Mouse (Mus musculus) gastrocnemius, adult 2 months (tissue): ENCODE measurements at regions not wholly inside any gene's neighbourhood (a gene's known extent, or its start where the extent isn't known, plus 50 kb on each side); places are given as distances from the start of the nearest gene placed in this dataset.

Source experiments
- DNase-seq: peaks from one replicate; pipeline ENCODE4 v3.0.0; 2022
- H3K27ac ChIP-seq: fragments of 200-600 bp; 2 replicates; pipeline ENCODE4 v1.8.1; 2022; ENCODE audit warnings: mild to moderate bottlenecking
- H3K4me3 ChIP-seq: fragments of 200-600 bp; 2 replicates; pipeline ENCODE4 v1.8.1; 2022; ENCODE audit warnings: mild to moderate bottlenecking, moderate library complexity
- CTCF ChIP-seq: fragments of 200-600 bp; IDR thresholded peaks from 2 replicates; pipeline ENCODE4 v1.8.1; 2022; ENCODE audit warnings: antibody characterized with exemption, mild to moderate bottlenecking, moderate library complexity
- intact Hi-C: fragments of 180-260 bp; cut with DNase I; formaldehyde crosslinking; loops from one replicate; pipeline ENCODE4 v1.15.1; 2025

- no peak for DNase-seq
- intact Hi-C loops, result no loop called here
- Histone ChIP-seq H3K27ac (no peak overlapping the region), H3K4me3 (no peak overlapping the region)
- no peak for TF ChIP-seq CTCF
These were observed 124.3 kb downstream of the Btc start for GRCm38 (mm10) chr5:91278466-91278865.

- intact Hi-C loops, result no loop called here
- no peak for TF ChIP-seq CTCF
- H3K27ac ChIP-seq, result no peak overlapping the region
These were observed 123.3 kb downstream of the Btc start for GRCm38 (mm10) chr5:91279464-91279863.

GRCm38 (mm10) chr5:91282969-91283368, 119.8 kb downstream of the Btc start:
- intact Hi-C loops, result no loop called here
- no peak for TF ChIP-seq CTCF
- Histone ChIP-seq H3K4me3 (no peak overlapping the region), H3K27ac (no peak overlapping the region)
- no peak for DNase-seq

More at GRCm38 (mm10) chr5:91279464-91279863, 123.3 kb downstream of the Btc start:
- H3K4me3 ChIP-seq, result no peak overlapping the region
- no peak for DNase-seq

- Histone ChIP-seq H3K4me3 (no peak overlapping the region), H3K27ac (no peak overlapping the region)
- DNase-seq, result no peak
- intact Hi-C loops, result no loop called here
- no peak for TF ChIP-seq CTCF
These were observed 109.7 kb downstream of the Btc start for GRCm38 (mm10) chr5:91293073-91293472.

GRCm38 (mm10) chr5:91294957-91295356, 107.8 kb downstream of the Btc start:
- Histone ChIP-seq H3K4me3 (no peak overlapping the region), H3K27ac (no peak overlapping the region)
- no peak for DNase-seq
- no peak for TF ChIP-seq CTCF
- intact Hi-C loops, result no loop called here

GRCm38 (mm10) chr5:91297068-91297467, 105.7 kb downstream of the Btc start:
- DNase-seq, result no peak
- Histone ChIP-seq H3K27ac (no peak overlapping the region), H3K4me3 (no peak overlapping the region)
- intact Hi-C loops, result no loop called here
- no peak for TF ChIP-seq CTCF

- TF ChIP-seq CTCF, result no peak
- Histone ChIP-seq H3K27ac (no peak overlapping the region), H3K4me3 (no peak overlapping the region)
- intact Hi-C loops, result no loop called here
- peak; percentile 17 for DNase-seq
These were observed 100.7 kb downstream of the Btc start for GRCm38 (mm10) chr5:91302114-91302513.

- Histone ChIP-seq H3K27ac (no peak overlapping the region), H3K4me3 (no peak overlapping the region)
- intact Hi-C loops, result no loop called here
- no peak for DNase-seq
- no peak for TF ChIP-seq CTCF
These were observed 99.9 kb downstream of the Btc start for GRCm38 (mm10) chr5:91302943-91303342.

GRCm38 (mm10) chr5:91303702-91304101, 99.1 kb downstream of the Btc start:
- Histone ChIP-seq H3K27ac (no peak overlapping the region), H3K4me3 (no peak overlapping the region)
- TF ChIP-seq CTCF, result no peak
- no peak for DNase-seq
- intact Hi-C loops, result no loop called here

- no peak for TF ChIP-seq CTCF
- intact Hi-C loops, result loop anchor here (2.0 to 5.0 kb wide), 2 partner anchors 330 to 354 kb away; no protein-coding TSS in a partner anchor
- H3K27ac ChIP-seq, result no peak overlapping the region
- no peak for DNase-seq
- H3K4me3 ChIP-seq, result no peak overlapping the region
These were observed 95.8 kb downstream of the Btc start for GRCm38 (mm10) chr5:91307031-91307430.
